Mouse (Mus musculus) hindbrain, embryonic 12.5 days (tissue): Measurements from ENCODE around the gene Hipk1. TPM values are rescaled to one million over a fixed set of nuclear protein-coding genes. Genes with fewer than 3 reads are reported as not detected.

Experiments used
- ATAC-seq: fragments of 200-750 bp; cut with Nextera tagmentation; 2 replicates; pipeline ENCODE4 v1.8.0; 2017; ENCODE audit warnings: moderate TSS enrichment; ENCODE audit not compliant: low FRiP score
- H3K27ac ChIP-seq: fragments of 300-500 bp; sonication (generic); 2 replicates; pipeline ENCODE4 v1.5.1; 2016; ENCODE audit warnings: mild to moderate bottlenecking
- H3K27me3 ChIP-seq: fragments of 300-500 bp; sonication (generic); 2 replicates; pipeline ENCODE4 v1.6.1; 2016; ENCODE audit warnings: mild to moderate bottlenecking
- H3K36me3 ChIP-seq: fragments of 300-500 bp; sonication (generic); 2 replicates; pipeline ENCODE4 v1.6.1; 2016; ENCODE audit warnings: mild to moderate bottlenecking
- H3K4me1 ChIP-seq: fragments of 300-500 bp; sonication (generic); 2 replicates; pipeline ENCODE4 v1.6.1; 2016
- H3K4me2 ChIP-seq: fragments of 300-500 bp; sonication (generic); replicated peaks from 2 replicates; pipeline ENCODE4 v1.6.1; 2016; ENCODE audit warnings: mild to moderate bottlenecking
- H3K4me3 ChIP-seq: fragments of 300-500 bp; sonication (generic); 2 replicates; pipeline ENCODE4 v1.5.1; 2016; ENCODE audit warnings: mild to moderate bottlenecking
- H3K9ac ChIP-seq: fragments of 300-500 bp; sonication (generic); 2 replicates; pipeline ENCODE4 v1.6.1; 2016; ENCODE audit warnings: mild to moderate bottlenecking, moderate library complexity
- H3K9me3 ChIP-seq: fragments of 300-500 bp; sonication (generic); replicated peaks from 2 replicates; pipeline ENCODE4 v1.6.1; 2016; ENCODE audit warnings: mild to moderate bottlenecking
- WGBS: fragments of 180-500 bp; shearing (Covaris S2); methylation state at CpG from one replicate; pipeline ENCODE4 v1.1.7; 2016; 5-methylcytosine and 5-hydroxymethylcytosine counted together
- polyA plus RNA-seq: library from polyadenylated mRNA; unstranded; fragments of >200 nt; fragmentation: Nextera tagmentation; extraction: Ambion mirVana; gene quantifications from 2 replicates; pipeline ENCODE4 v1.2.1, GENCODE M21; 2016

Hipk1 gene
- polyA plus RNA-seq, 1 experiment from 2014 or later, result 16.5 TPM

- Histone ChIP-seq H3K27me3 (no peaks in the 10 kb centered on the region), H3K9me3 (no peaks in the 10 kb centered on the region), H3K36me3 (peaks cover 3% of the 10 kb centered on the region; the same call in 1 of the 2 replicates), H3K4me2 (peak overlapping the region; percentile 47), H3K9ac (peak overlapping the region; percentile 49), H3K4me1 (peaks cover 59% of the 10 kb centered on the region), H3K27ac (peak overlapping the region; percentile 91), H3K4me3 (peak overlapping the region; percentile 22)
- ATAC-seq, result 0 out of 2 replicates have a peak, but pooled peaks have one; percentile 1
- WGBS, result 54% methylated on average over 16 of the region's 16 CpGs
Observed at GRCm38 (mm10) chr3:103737061-103737754, 54.2 kb downstream of the Hipk1 start.

- peak overlapping the region; percentile 47 for H3K4me2 ChIP-seq
- H3K27ac ChIP-seq, result peak overlapping the region; percentile 91
- no peaks in the 10 kb centered on the region for H3K9me3 ChIP-seq
- peak overlapping the region; percentile 12 for H3K4me3 ChIP-seq
- H3K27me3 ChIP-seq, result no peaks in the 10 kb centered on the region
- H3K36me3 ChIP-seq, result no peaks in the 10 kb centered on the region
- no peak overlapping the region; the same call in 1 of the 2 replicates for H3K9ac ChIP-seq
- ATAC-seq, result no peak
- 56% methylated on average over 28 of the region's 28 CpGs for WGBS
- H3K4me1 ChIP-seq, result peaks cover 59% of the 10 kb centered on the region
Observed at GRCm38 (mm10) chr3:103735776-103736600, 55.4 kb downstream of the Hipk1 start.

GRCm38 (mm10) chr3:103734696-103735519, 56.5 kb downstream of the Hipk1 start:
- Histone ChIP-seq H3K36me3 (no peaks in the 10 kb centered on the region), H3K4me3 (no peak overlapping the region), H3K27me3 (no peaks in the 10 kb centered on the region), H3K4me1 (peaks cover 56% of the 10 kb centered on the region), H3K9ac (0 out of 2 replicates have a peak overlapping the region, but pooled peaks have one; percentile 23), H3K27ac (peak overlapping the region; percentile 91), H3K9me3 (no peaks in the 10 kb centered on the region), H3K4me2 (peak overlapping the region; percentile 47)
- WGBS, result 5% methylated on average over 11 of the region's 11 CpGs
- ATAC-seq, result 0 out of 2 replicates have a peak, but pooled peaks have one; percentile 3

GRCm38 (mm10) chr3:103733799-103734695, 57.3 kb downstream of the Hipk1 start:
- peak; percentile 67 for ATAC-seq
- 0 out of 2 replicates have a peak overlapping the region, but pooled peaks have one; percentile 23 for H3K9ac ChIP-seq
- H3K9me3 ChIP-seq, result no peaks in the 10 kb centered on the region
- WGBS, result 9% methylated on average over 19 of the region's 19 CpGs
- peaks cover 56% of the 10 kb centered on the region for H3K4me1 ChIP-seq
- peak overlapping the region; percentile 47 for H3K4me2 ChIP-seq
- H3K27ac ChIP-seq, result peak overlapping the region; percentile 91
- H3K4me3 ChIP-seq, result no peak overlapping the region
- no peaks in the 10 kb centered on the region for H3K27me3 ChIP-seq
- no peaks in the 10 kb centered on the region for H3K36me3 ChIP-seq

- 10% methylated on average over 2 of the region's 2 CpGs for WGBS
- H3K27ac ChIP-seq, result no peak overlapping the region
- H3K27me3 ChIP-seq, result no peaks in the 10 kb centered on the region
- no peaks in the 10 kb centered on the region for H3K9me3 ChIP-seq
- no peak for ATAC-seq
- H3K4me1 ChIP-seq, result peaks cover 56% of the 10 kb centered on the region
- H3K4me3 ChIP-seq, result no peak overlapping the region
- no peak overlapping the region for H3K9ac ChIP-seq
- no peak overlapping the region for H3K4me2 ChIP-seq
- H3K36me3 ChIP-seq, result no peaks in the 10 kb centered on the region
Observed at GRCm38 (mm10) chr3:103733176-103733575, 58.2 kb downstream of the Hipk1 start.

GRCm38 (mm10) chr3:103732116-103732515, 59.2 kb downstream of the Hipk1 start:
- Histone ChIP-seq H3K4me1 (peaks cover 45% of the 10 kb centered on the region), H3K27ac (no peak overlapping the region), H3K9ac (no peak overlapping the region), H3K27me3 (no peaks in the 10 kb centered on the region), H3K4me3 (no peak overlapping the region), H3K36me3 (no peaks in the 10 kb centered on the region), H3K9me3 (no peaks in the 10 kb centered on the region), H3K4me2 (no peak overlapping the region)
- 92% methylated on average over 3 of the region's 3 CpGs for WGBS
- ATAC-seq, result no peak

GRCm38 (mm10) chr3:103729850-103730249, 61.5 kb downstream of the Hipk1 start:
- no peak overlapping the region for H3K4me2 ChIP-seq
- no peaks in the 10 kb centered on the region for H3K36me3 ChIP-seq
- H3K27me3 ChIP-seq, result no peaks in the 10 kb centered on the region
- H3K4me3 ChIP-seq, result no peak overlapping the region
- H3K4me1 ChIP-seq, result peaks cover 26% of the 10 kb centered on the region
- H3K9me3 ChIP-seq, result no peaks in the 10 kb centered on the region
- H3K9ac ChIP-seq, result no peak overlapping the region
- H3K27ac ChIP-seq, result no peak overlapping the region
- WGBS, result 90% methylated on average over 9 of the region's 9 CpGs
- no peak for ATAC-seq

- Histone ChIP-seq H3K4me3 (no peak overlapping the region), H3K36me3 (no peaks in the 10 kb centered on the region), H3K9ac (no peak overlapping the region), H3K27me3 (no peaks in the 10 kb centered on the region), H3K27ac (no peak overlapping the region), H3K4me1 (peaks cover 6% of the 10 kb centered on the region), H3K4me2 (no peak overlapping the region), H3K9me3 (no peaks in the 10 kb centered on the region)
- WGBS, result 52% methylated on average over 2 of the region's 2 CpGs
- ATAC-seq, result no peak
Observed at GRCm38 (mm10) chr3:103727813-103728326, 63.5 kb downstream of the Hipk1 start.

- Histone ChIP-seq H3K4me1 (peaks cover 4% of the 10 kb centered on the region; the same call in 1 of the 2 replicates), H3K27ac (no peak overlapping the region), H3K27me3 (no peaks in the 10 kb centered on the region), H3K36me3 (no peaks in the 10 kb centered on the region), H3K9me3 (no peaks in the 10 kb centered on the region), H3K4me2 (no peak overlapping the region), H3K4me3 (no peak overlapping the region), H3K9ac (no peak overlapping the region)
- no peak for ATAC-seq
- 49% methylated on average over 3 of the region's 3 CpGs for WGBS
Observed at GRCm38 (mm10) chr3:103726642-103727041, 64.7 kb downstream of the Hipk1 start.

GRCm38 (mm10) chr3:103724137-103724536, 67.2 kb downstream of the Hipk1 start:
- Histone ChIP-seq H3K36me3 (no peaks in the 10 kb centered on the region), H3K4me2 (no peak overlapping the region), H3K27ac (no peak overlapping the region), H3K9me3 (no peaks in the 10 kb centered on the region), H3K9ac (no peak overlapping the region), H3K4me3 (no peak overlapping the region), H3K27me3 (no peaks in the 10 kb centered on the region), H3K4me1 (peaks cover 8% of the 10 kb centered on the region; the same call in 1 of the 2 replicates)
- whole genome bisulfite sequencing, result 61% methylated on average over 3 of the region's 3 CpGs
- ATAC-seq, result no peak

GRCm38 (mm10) chr3:103718728-103719127, 72.6 kb downstream of the Hipk1 start:
- H3K9ac ChIP-seq, result no peak overlapping the region
- no peaks in the 10 kb centered on the region for H3K27me3 ChIP-seq
- peaks cover 20% of the 10 kb centered on the region for H3K4me1 ChIP-seq
- H3K9me3 ChIP-seq, result no peaks in the 10 kb centered on the region
- WGBS, result 91% methylated on average over 4 of the region's 4 CpGs
- no peak overlapping the region for H3K4me2 ChIP-seq
- ATAC-seq, result no peak
- H3K36me3 ChIP-seq, result no peaks in the 10 kb centered on the region
- no peak overlapping the region for H3K4me3 ChIP-seq
- H3K27ac ChIP-seq, result no peak overlapping the region
